Mouse (Mus musculus) frontal cortex, adult (tissue): ENCODE results near the gene Muc1.
A peak's percentile ranks its signal among the peaks of the same experiment; 100 is the strongest.

Source experiments
- ATAC-seq: cut with Nextera tagmentation; 2 replicates; pipeline ENCODE4 v1.9.2; 2017; ENCODE audit warnings: mild to moderate bottlenecking, moderate library complexity, mixed read lengths; ENCODE audit not compliant: low TSS enrichment

Gene Muc1

GRCm38 (mm10) chr3:89233562-89234110 lies 4.8 kb downstream of the Muc1 start:
- no peak for ATAC-seq

GRCm38 (mm10) chr3:89236516-89236915 lies 7.7 kb downstream of the Muc1 start:
- peak; percentile 33; the same call in 1 of the 2 replicates for ATAC-seq

GRCm38 (mm10) chr3:89237682-89238081 lies 8.8 kb downstream of the Muc1 start:
- ATAC-seq: no peak

DNA sequence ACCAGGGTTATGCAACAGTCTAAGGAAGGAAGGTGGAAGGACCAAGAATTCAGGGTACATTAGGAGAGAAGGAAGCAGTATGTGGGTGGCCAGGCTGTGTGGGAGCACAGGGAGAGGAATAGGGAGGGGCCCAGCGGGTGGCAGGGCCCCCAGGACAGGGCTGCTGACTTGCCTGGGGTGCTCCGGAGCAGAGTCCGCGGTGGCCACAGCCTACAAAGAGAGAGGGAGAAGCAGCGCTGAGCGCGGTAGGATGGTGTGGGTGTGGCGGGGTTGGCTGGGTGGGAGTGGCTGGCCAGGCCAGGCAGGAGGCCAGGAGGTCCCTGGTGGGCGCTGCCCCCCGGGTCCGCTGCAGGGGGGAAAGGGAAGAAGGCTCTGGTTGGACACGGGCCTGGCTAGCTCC lies 9.6 kb downstream of the Muc1 start:
- ATAC-seq: no peak

DNA sequence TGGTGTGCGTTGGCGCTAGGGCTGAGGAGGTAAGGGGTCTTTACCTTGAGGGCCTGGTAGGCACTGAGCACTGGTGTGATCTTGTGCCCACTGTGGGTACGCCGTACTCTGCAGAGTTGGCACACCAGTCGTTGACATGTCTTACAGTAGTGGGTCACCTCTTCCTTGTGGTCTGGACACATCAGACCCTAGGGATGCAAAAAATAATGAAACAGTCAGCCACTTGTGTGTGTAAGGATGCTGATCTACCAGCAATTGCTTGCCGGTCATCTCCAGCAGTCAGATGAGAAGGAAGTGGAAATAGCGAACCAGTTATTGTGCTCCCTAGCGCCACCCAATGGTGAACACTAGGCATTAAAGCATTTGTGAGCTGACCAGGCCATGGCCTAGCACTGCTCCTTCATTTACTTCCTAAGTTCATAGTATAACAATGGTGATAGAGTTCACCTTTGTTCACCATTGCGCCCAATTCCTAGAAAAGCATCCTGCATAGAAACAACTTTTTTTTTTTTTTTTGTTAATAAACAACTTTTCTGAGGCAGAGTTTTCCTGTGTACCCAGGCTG lies 13.6 kb downstream of the Muc1 start:
- ATAC-seq: no peak

DNA sequence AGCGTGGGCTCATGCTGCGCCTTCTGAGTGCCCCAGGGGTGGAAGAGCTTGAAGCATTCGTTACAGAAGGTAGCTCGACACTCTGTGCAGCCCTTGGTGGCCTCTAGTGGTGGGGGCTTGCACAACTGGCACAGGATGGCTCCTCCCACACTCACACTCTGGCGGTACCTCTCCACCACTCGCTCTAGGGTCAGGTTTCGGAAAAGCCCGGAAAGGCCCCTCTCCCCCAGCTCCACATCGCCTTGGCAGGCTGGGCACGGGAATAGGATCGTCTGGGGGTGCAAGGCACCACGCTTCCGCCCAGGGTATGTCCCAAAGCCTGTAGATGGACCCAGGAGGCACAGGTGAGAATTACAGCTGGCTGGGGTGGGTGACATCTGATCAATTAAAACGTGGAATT lies 14.8 kb downstream of the Muc1 start:
- no peak for ATAC-seq

GRCm38 (mm10) chr3:89244158-89244981 lies 15.5 kb downstream of the Muc1 start:
- 0 out of 2 replicates have a peak, but pooled peaks have one; percentile 3 for ATAC-seq

GRCm38 (mm10) chr3:89244982-89245687 lies 16.3 kb downstream of the Muc1 start:
- ATAC-seq: no peak

GRCm38 (mm10) chr3:89245688-89246171 lies 16.9 kb downstream of the Muc1 start, which contains the start of gene Krtcap2:
Gene Krtcap2 (plus strand): TSS chr3:89245966.
- ATAC-seq: peak; percentile 35

GRCm38 (mm10) chr3:89246261-89247100 lies 17.6 kb downstream of the Muc1 start, which contains the start of gene Trim46:
Gene Trim46 (minus strand): TSS chr3:89246309.
- ATAC-seq: peak; percentile 69

DNA sequence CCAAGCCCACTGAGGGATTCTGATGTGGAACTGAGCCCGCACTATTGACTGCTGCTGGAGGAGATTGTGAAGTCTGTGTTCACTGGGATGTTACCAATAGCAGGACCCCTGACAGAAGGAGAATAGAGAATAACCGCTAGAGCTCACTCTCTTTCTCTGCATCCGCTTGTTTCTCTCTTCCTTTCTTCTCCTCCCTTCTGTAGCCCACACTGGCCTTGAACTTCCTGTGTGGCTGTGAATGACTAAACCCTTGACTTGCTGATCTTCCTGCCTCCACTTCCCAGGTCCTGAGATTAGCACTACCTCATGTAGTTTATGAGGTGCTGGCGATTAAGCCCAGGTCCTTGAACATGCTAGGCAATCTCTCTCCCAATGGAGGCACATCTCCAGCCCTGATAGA lies 18.6 kb downstream of the Muc1 start:
- ATAC-seq: no peak

DNA sequence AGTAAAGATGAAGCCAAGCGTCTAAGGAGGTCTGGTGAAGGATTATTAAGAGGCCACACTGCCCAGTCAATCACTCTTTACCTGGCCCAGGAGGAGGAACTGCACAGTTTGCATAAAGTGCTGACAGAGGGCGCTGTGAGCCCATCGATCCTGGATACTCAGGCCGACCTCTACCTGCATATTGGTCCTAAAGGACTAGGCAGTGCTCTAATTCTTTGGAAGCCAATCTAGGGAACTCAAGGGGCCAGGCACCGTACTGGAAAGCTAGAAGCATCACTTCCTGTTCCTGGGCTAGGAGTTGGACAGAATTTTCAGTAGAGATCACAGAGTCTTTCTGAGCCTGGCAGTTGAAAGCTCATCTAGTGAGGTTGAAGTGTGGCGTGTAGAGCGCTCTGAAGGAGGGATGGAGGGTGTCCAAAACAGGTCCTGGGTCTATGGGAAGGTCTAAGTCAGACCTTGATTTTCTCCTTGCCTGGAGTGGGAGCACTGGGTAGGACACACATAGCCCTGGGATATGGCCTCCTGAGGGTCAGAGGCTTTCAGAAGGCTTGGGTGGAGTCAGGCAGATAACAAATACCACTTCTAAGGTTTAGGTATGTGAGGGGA lies 21.7 kb downstream of the Muc1 start:
- no peak for ATAC-seq

- ATAC-seq: no peak
Measured at GRCm38 (mm10) chr3:89251365-89251895, 22.6 kb downstream of the Muc1 start.

DNA sequence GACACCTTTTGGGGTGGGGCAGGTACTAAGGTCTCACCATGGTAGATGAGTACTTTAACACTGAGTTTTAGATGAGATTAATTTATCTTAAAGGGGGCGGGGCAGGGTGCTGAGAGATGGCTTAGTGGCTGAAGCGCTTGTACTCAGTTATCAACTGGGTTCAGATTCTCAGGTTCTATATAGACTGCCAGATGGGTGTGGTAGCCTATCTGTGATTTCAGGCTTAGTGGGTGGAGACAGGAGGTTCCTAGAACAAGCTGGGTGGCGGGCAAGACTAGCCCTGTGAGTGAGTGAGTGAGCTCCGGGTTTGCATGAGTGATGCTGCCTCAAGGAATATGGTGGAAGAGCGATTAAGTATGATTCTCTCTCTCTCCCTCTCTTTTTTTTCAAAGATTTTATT lies 26.1 kb downstream of the Muc1 start:
- ATAC-seq: no peak

DNA sequence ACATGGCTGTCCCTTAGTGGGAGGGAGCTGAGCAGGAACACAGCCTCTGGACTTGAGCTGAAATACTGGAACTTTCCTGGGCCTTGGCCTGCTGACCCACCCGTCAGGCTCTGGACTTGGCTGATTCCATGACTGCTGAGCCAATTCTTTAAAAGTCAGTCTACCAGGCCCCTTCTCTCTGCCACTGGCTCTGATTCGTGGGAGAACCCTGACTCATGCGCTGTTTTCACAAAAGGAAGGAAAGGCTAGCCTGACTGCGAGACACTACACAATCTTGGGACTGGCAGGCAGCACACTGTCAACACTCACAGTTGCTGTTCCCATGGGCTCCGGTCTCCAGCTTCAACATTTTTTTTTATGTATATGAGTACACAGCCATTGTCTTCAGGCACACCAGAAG lies 27.3 kb downstream of the Muc1 start:
- ATAC-seq: no peak

DNA sequence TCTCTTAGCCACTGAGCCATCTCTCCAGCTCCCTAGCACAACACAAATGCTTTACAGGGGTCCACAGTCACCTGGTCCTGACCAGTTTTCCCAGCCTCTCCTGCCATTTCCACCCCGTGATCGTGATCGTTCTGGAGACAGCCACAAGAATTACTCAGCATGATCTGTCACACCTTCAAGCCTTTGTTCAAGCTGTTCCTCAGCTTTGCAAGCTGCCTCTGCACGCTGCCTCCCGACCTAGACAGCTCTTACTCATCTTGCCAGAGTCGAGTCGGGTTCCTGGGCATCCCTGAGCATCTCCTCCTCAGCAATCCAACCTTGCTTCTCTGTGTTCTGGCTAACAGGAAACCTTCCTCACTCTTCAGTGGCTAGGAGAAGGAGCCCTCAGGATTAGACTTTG lies 30.2 kb downstream of the Muc1 start, which contains the start of gene Dpm3:
Gene Dpm3, plus strand, starts transcription at position 283 of the 400 bp plus-strand sequence.
- ATAC-seq: peak; percentile 75

GRCm38 (mm10) chr3:89260211-89260610 lies 31.4 kb downstream of the Muc1 start:
- ATAC-seq: no peak

- ATAC-seq: peak; percentile 38; the same call in 1 of the 2 replicates
Measured at GRCm38 (mm10) chr3:89262417-89262816, 33.6 kb downstream of the Muc1 start.

- peak; percentile 79 for ATAC-seq
Measured at GRCm38 (mm10) chr3:89266439-89266893, 37.6 kb downstream of the Muc1 start.

DNA sequence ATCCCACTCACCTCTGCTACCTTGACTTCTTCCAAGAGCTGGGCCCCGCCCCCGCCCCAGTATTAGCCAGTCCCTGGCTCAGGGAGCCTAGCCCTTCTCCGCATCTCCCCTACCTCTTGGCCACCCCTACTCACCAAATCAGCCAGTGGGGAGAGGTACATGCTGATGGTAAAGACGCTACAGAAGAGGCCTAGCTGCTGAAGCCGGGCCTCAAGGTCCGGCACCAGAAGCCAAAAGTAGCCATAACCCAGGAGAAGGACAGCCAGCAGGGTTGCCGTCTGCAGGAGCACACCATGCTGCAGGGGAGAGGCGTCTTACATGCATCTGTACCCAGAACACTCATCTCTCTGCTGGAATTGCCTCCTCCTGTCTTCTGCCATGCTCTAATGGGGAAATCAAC lies 40.1 kb downstream of the Muc1 start:
- no peak for ATAC-seq
